Mouse (Mus musculus): Measurements from ENCODE around the gene Ism2. TPM values are rescaled to one million over a fixed set of nuclear protein-coding genes. Genes with fewer than 3 reads are reported as not detected.

Ism2 gene
- polyA plus RNA-seq, 1 experiment = not detected

DNA sequence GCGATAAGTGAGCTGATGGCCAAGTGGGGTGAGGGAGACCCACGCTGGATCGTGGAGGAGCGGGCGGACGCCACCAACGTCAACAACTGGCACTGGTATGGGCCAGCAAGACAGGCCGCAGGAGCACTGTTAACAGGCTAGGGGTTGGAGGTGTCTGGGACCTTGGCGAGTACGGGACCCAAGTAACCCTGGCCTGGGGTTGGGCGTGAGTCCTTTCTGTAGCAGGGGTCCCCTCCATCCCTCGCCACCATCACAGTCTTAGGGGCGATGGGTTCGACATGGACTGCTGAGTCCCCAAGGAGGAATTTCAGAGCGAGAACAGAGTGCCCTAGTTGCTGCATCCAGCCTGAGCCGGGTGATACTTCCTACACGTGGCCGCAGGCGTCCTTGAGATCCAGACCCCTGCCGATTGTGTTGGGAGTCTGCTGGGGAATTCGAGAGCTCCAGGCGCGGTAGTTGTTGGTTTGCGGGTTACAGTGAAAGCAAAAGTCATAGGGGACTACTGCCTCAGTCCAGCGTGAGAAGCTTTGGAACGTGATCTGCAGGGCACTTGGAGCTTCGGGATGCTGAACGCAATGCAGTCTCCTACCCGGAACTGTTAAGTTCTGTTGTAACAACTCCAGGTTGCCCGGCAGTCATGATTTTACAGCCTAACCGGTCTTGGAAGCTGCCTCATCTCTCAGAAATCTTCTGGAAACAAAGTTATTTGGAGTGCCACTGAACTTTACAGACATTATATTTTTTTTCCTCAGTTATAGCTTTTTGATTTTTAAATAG is 32.5 kb downstream of the Ism2 start:
- TF ChIP-seq GATA1 (IDR thresholded peaks at IDR 0.05; ENCODE audit: low read length) = no peak

DNA sequence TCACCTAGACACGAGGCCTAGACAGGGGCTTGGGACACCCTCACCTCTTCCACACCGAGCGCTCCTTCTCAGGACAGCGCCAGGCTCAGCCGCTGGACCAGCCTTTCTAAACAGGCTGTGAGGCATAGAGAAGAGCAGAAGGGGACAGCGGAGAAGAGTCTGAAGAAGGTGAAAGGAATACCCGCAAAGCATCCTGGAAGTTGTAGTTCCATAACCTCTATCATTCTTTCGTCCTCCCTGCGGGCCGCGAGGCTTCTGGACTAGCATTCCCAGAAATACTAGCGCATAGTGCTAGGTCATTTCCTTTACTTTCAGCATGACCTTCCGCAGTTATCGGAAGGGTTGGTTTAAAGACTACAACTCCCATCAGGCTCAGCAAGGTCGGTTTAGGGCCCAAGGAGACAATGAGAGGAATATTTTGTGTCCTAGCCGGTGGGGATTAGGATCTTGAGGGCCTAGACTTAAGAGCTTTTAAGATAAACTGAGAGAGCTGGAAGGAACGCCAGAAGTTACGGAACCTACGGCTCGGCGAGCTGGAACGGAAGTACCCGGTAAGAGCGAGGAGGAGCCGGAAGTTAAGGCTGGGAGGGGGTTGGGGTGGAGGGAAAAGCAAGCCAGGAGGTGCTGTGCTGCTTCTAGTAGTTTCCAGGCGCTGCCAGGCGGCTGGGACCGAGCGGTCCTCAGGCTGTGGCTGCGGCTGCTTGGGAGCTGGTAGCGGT is 33.2 kb downstream of the Ism2 start, which contains the start of the genes Vipas39 and Ahsa1:
Gene Vipas39 (minus strand): TSS at position 149 of the 719 bp plus-strand sequence.
Gene Ahsa1 (plus strand): TSS at position 372 of the 719 bp plus-strand sequence.
- no peak for TF ChIP-seq GATA1 (IDR thresholded peaks at IDR 0.05; ENCODE audit: low read length)

DNA sequence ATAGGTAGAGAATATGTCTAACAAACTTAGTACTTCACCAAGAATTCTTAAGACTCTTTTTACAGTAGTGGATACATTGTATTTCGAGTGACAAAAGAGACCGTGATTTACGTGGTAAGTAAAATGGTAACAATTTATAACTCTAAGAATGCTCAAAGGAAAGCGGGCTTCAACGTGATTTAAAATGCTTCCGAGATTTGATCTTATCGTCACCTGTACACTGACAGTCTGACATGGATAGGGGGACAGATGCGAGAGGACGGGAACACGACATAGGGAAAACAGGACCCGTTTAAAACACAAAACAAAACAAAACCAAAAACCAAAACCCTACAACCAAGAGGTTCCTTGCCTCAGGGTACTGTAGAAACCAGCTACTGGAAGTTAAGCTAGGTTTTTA is 34.1 kb downstream of the Ism2 start:
- TF ChIP-seq GATA1 (IDR thresholded peaks at IDR 0.05; ENCODE audit: low read length) = no peak

DNA sequence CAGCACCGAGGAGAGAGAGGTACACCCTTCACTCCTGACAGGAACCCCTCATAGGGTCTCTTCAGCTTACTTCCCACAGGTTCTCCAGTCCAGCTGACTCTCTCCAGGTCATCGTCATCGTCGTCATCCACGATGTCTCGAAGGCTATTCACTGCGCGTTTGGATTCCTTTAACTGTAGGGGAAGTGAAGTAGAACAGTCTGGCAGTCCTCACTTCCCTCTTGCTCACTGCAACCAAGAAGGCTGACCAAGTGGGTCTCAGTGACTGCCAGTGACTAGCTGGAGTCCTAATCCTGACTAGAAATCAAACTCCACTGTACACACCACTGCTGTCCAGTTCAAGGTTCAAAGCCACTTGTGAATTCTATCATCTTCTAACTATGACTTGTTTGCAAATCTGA is 38.9 kb downstream of the Ism2 start:
- no peak for TF ChIP-seq GATA1 (IDR thresholded peaks at IDR 0.05; ENCODE audit: low read length)

DNA sequence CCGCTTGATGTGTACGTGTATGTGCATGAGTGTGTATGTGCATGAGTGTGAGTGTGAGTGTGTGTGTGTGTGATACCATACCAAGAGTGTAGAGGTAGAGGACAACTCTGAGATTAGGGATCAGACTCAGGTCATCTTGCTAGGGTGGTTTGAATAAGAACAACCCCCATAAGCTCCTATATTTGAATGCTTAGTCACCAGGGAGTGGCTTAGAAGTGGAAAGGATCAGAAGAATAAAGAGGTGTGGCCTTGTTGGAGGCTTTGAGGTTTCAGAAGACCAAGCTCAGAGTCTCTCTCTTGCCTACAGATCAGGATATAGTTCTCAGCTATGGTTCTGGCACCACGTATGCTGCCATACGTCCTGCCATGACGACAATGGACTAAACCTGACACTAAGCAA is 42.9 kb downstream of the Ism2 start:
- TF ChIP-seq GATA1 (IDR thresholded peaks at IDR 0.05; ENCODE audit: low read length) = no peak

DNA sequence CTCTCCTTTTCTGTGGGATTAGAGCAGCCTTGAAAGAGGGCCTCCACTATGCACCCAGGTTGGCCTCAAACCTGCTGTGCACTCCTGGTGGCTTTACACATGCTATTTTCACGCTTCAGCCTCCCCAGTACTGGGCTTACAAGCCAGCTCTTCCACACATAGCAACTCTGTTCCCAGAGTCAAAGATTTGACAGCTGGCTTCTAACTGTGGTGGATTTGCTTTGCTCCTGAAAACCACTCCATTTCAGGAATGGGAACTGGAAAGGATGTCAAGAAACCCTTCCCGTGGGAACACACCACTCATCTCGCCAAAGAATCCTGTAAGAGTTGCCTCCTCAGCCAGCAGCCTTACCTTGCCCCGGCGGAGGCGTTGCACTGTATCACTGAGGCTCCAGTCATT is 45.6 kb downstream of the Ism2 start:
- no peak for TF ChIP-seq GATA1 (IDR thresholded peaks at IDR 0.05; ENCODE audit: low read length)

DNA sequence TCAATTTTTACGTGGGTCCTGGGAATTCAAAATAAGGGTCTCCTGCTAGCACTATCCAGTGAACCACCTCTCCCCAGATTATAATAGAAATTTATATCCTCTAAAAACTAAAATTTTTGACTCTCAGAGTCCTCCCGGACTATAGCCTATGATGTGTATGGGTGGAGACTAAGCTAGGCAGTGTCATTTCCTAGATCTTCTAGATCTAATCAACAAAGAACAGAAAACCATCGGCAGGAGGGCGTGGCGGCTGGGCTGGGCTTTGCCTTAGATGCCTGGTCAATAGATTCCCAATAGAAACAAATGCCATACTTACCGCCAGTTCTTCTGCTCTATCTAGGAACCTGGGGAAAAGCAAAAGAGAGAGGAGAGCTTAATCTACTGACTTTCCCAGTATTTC is 49.3 kb downstream of the Ism2 start:
- TF ChIP-seq GATA1 (IDR thresholded peaks at IDR 0.05; ENCODE audit: low read length) = no peak

DNA sequence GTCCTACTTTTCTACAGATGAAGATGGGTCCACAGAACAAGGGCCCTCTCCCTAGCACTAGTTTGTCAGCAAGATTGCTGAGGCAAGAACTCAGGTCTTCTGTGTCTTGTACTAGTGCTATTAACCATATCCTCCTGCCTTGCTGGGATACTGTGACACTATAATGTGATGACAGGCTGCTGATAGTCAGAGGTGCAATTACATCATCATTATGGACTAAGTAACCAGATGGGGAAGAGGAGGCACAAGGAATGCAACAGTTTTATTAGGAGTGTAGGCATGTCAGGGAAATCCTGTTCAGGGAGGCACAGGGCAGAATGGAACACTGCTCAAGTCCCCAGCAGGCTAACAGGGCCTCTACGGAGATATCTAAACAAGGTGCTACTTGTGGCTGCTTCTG is 60.9 kb downstream of the Ism2 start, which contains the start of gene Noxred1:
Gene Noxred1 (minus strand): TSS at position 101 of the 400 bp plus-strand sequence.
- TF ChIP-seq GATA1 (IDR thresholded peaks at IDR 0.05; ENCODE audit: low read length) = no peak

DNA sequence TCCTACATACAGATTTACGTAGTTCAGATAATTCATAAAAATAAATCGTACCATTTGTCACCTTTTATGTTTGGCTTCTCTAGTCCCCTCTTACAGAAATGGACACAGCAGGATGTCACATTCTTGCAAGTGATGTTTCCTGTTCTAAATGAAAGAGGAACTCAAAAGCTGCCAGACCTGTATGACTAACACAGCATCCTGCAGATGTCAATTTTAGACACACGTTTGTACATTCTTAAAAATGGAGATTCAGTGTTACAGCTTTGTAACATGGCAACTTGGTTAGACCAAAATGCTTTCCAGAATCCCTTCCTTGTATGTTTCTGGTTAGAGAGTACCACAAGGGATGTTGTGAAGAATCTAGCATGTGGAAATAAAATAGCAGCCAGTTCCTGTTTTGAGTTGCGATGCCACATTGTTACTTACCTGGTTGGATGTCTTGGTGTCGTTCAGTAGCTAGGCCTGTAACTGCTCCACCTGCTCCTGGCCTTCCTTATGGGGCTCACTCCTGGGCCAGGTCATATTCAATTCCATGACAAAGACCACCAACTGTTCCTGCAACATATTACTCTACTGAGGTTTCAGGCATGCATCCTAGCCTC is 62.5 kb downstream of the Ism2 start:
- TF ChIP-seq GATA1 (IDR thresholded peaks at IDR 0.05; ENCODE audit: low read length) = no peak

DNA sequence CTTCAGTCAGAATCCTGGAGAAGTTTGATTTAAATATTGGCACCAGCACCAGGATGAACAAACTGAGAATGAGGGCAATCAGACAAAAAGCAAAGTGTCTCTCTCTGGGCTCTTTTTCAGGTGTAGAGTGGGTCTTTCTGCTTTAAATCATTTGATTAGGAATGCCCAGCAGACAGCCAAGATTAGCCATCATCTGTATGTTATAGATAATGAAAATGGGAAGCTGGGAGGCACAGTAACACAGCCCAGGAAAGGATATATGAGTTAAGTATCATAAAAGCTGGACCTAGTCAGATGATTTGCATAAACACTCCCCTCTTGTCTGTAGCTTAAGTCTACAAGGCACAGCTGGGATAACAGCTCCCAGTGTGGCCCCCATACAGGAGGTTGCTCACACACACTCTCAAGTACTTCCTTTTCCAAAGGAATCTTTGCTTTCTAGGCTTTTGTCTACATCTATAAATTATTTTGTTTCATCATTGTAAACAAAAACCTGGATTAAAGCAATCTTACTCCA is 69.1 kb downstream of the Ism2 start:
- TF ChIP-seq GATA1 (IDR thresholded peaks at IDR 0.05; ENCODE audit: low read length) = no peak

DNA sequence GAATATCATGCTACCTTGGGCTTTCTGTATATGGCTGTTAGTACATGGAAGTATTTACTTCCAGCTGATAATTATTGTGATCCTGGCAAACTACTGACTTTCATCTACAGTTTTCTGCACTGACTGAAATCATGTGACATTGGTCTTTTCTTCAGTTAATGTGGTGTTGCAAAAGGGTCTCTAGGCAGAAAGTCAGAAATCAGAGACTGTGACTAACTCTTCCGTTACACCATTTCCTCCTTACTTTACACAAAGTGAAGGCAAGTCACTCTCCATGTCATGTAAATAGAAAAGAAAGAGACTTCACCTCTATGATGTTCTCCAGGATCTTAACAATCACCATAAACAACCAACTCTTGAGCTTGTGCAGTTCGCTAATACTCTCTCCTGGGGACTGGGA is 69.9 kb downstream of the Ism2 start:
- no peak for TF ChIP-seq GATA1 (IDR thresholded peaks at IDR 0.05; ENCODE audit: low read length)

Other genes starting within 250 kb of the Ism2 start
- gene Ngb, start 197.2 kb downstream of the Ism2 start, polyA plus RNA-seq (2012) = 0.09 TPM in 1 of 2 replicates, not detected in the other
- gene Gstz1, start 152.5 kb downstream of the Ism2 start, polyA plus RNA-seq (2012) = 4.7 and 6.0 TPM in 2 replicates
- gene Pomt2, start 151.7 kb downstream of the Ism2 start, polyA plus RNA-seq (2012) = 3.0 and 3.9 TPM in 2 replicates
- gene Samd15, start 100.0 kb downstream of the Ism2 start, polyA plus RNA-seq (2012) = 0.33 TPM in 1 of 2 replicates, not detected in the other
- gene Tmed8, start 99.3 kb downstream of the Ism2 start, polyA plus RNA-seq (2012) = 2.6 and 3.0 TPM in 2 replicates
- gene Noxred1, start 61.0 kb downstream of the Ism2 start, polyA plus RNA-seq (2012) = 0.08 TPM in 1 of 2 replicates, not detected in the other
- gene Vipas39, start 33.4 kb downstream of the Ism2 start, polyA plus RNA-seq (2012) = 0.40 and 0.55 TPM in 2 replicates
- 209 and 244 TPM in 2 replicates for gene Ahsa1, start 33.2 kb downstream of the Ism2 start, polyA plus RNA-seq (2012)
- gene Sptlc2, start 88.7 kb upstream of the Ism2 start, polyA plus RNA-seq (2012) = 20.7 and 28.7 TPM in 2 replicates
- 2.3 and 3.9 TPM in 2 replicates for gene Slirp, start 144.2 kb upstream of the Ism2 start, polyA plus RNA-seq (2012)
- gene Alkbh1, start 144.3 kb upstream of the Ism2 start, polyA plus RNA-seq (2012) = 26.5 and 30.5 TPM in 2 replicates
- gene Snw1, start 172.6 kb upstream of the Ism2 start, polyA plus RNA-seq (2012) = 15.8 and 15.9 TPM in 2 replicates
- gene Gm5788, start 195.0 kb upstream of the Ism2 start, polyA plus RNA-seq (2012) = not detected in 2 replicates
- not detected in 2 replicates for gene Gm8300, start 214.6 kb upstream of the Ism2 start, polyA plus RNA-seq (2012)

All from G1E-ER4 (cell line).